Comparison of ENCODE assay signal across 28 mouse cellular contexts in the genomic region with DNA sequence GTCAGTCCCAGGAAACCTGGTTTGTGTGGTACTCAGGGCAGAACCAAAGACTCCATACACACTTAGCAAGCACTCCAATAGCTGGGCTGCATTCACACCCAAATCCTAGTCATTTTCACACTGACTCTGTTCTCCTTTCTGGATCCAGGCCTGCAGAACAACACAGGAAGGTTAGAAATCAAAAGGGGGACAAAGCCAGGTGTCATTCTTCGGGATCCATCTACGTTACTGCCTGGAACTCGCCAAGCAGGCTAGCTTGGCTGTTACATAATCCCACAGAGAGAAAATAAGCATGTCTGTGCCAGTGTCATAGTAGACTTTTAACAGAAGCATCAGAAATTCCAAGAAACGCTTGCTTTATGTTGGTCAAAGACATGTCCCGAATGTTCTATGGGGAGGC.
"Had no signal": no experiment of that assay in that cellular context is flagged by ENCODE, and none has a peak within 500 bp of the region (broad histone marks: within the 10 kb centered on the region; RNA-seq: fewer than 3 reads in every experiment).

No protein-coding gene starts in this region.

- H3K9ac ChIP-seq: heart, embryonic 12.5 days; hindbrain, embryonic 12.5 days; hindbrain, embryonic 14.5 days; intestine, embryonic 15.5 days; limb, embryonic 12.5 days; liver, embryonic 13.5 days; liver, embryonic 15.5 days; liver, postnatal 0 days had no signal

- ATAC-seq: hindbrain, embryonic 16.5 days; inflammation-experienced regulatory T-cells, adult 6 months; intestine, embryonic 15.5 days; intestine, postnatal 0 days; liver, postnatal 0 days had no signal

- H3K27me3 ChIP-seq: heart, embryonic 12.5 days; hindbrain, embryonic 12.5 days; intestine, embryonic 15.5 days; limb, embryonic 12.5 days; liver, embryonic 13.5 days; liver, embryonic 15.5 days had no signal

- H3K4me3 ChIP-seq: gastrocnemius, adult 2 months; heart, embryonic 10.5 days; heart, embryonic 12.5 days; hindbrain, embryonic 10.5 days; hindbrain, embryonic 12.5 days; intestine, embryonic 15.5 days; limb, embryonic 10.5 days; limb, embryonic 12.5 days; liver, embryonic 13.5 days; liver, embryonic 15.5 days had no signal

- H3K27ac ChIP-seq: gastrocnemius, adult 2 months; heart, embryonic 10.5 days; hindbrain, embryonic 10.5 days; hindbrain, embryonic 12.5 days; hindbrain, embryonic 14.5 days; intestine, embryonic 15.5 days; limb, embryonic 10.5 days; limb, embryonic 12.5 days; liver, embryonic 13.5 days; liver, embryonic 15.5 days had no signal

- H3K9me3 ChIP-seq: heart, embryonic 10.5 days; hindbrain, embryonic 10.5 days; hindbrain, embryonic 12.5 days; intestine, embryonic 15.5 days; limb, embryonic 10.5 days; limb, embryonic 12.5 days; liver, embryonic 13.5 days; liver, embryonic 15.5 days had no signal

- H3K4me2 ChIP-seq: heart, embryonic 12.5 days; hindbrain, embryonic 12.5 days; hindbrain, embryonic 14.5 days; intestine, embryonic 15.5 days; limb, embryonic 12.5 days; liver, embryonic 11.5 days; liver, embryonic 13.5 days; liver, embryonic 15.5 days had no signal

- H3K36me3 ChIP-seq: heart, embryonic 10.5 days; heart, embryonic 12.5 days; hindbrain, embryonic 10.5 days; hindbrain, embryonic 12.5 days; intestine, embryonic 15.5 days; limb, embryonic 10.5 days; limb, embryonic 12.5 days; liver, embryonic 13.5 days; liver, embryonic 15.5 days had no signal

- H3K4me1 ChIP-seq: heart, embryonic 10.5 days; heart, embryonic 12.5 days; hindbrain, embryonic 10.5 days; intestine, embryonic 15.5 days; limb, embryonic 10.5 days; limb, embryonic 12.5 days; liver, embryonic 13.5 days; liver, embryonic 15.5 days had no signal

- DNase-seq: gastrocnemius, adult 2 months; gastrocnemius, postnatal 10 days; gastrocnemius, postnatal 25 days; heart, adult 18-20 months; heart, postnatal 10 days; heart, postnatal 4 days; kidney, adult 18-20 months; kidney, adult 8-10 months; kidney, postnatal 10 days; kidney, postnatal 25 days; kidney, postnatal 4 days; layer of hippocampus, adult 9-11 months; liver; liver, embryonic 13.5 days; liver, postnatal 0 days had no signal
